Mouse (Mus musculus) adrenal gland, postnatal 36 days (tissue): ENCODE measurements around the gene Phc1. TPM values are rescaled to one million over a fixed set of nuclear protein-coding genes. Genes with fewer than 3 reads are reported as not detected.
"Not testable (repeated sequence)": the region's sequence is repeated elsewhere in the genome, so short reads cannot be mapped to it uniquely, and the experiment has no call there.

Experiments used
- DNase-seq, 2 experiments: peaks; one replicate each; pipeline ENCODE4 v3.0.0; 2021; ENCODE audit warnings: mixed read lengths in 1 of 2
- long read RNA-seq, 2 experiments: library from polyadenylated mRNA; stranded (forward); transcript quantifications; one replicate each; pipeline ENCODE4 v2.0.0; 2021; ENCODE audit warnings: borderline sequencing depth in 2 of 2
- total RNA-seq, 2 experiments: library from RNA; stranded (reverse); gene quantifications; 2 replicates each; pipeline ENCODE4 v1.2.3; 2021

Phc1 gene
- 10 to 100 TPM; 29.7 to 32.9 TPM for total RNA-seq
- long read RNA-seq, experiment 1, partial matches to known transcripts = 5 of 7 reads
- long read RNA-seq, experiment 1, other reads (novel, unspliced or antisense) = 2 of 7 reads
- long read RNA-seq, experiment 2 = 0 reads

GRCm38 (mm10) chr6:122340349-122341000, at the start of gene Phc1:
Gene Phc1, minus strand, starts transcription at chr6:122340561.
- DNase-seq = peak in 1 of 2 experiments; percentile 2

- DNase-seq = not testable (repeated sequence)
Measured at GRCm38 (mm10) chr6:122389986-122390385, 49.6 kb upstream of the Phc1 start.

DNA sequence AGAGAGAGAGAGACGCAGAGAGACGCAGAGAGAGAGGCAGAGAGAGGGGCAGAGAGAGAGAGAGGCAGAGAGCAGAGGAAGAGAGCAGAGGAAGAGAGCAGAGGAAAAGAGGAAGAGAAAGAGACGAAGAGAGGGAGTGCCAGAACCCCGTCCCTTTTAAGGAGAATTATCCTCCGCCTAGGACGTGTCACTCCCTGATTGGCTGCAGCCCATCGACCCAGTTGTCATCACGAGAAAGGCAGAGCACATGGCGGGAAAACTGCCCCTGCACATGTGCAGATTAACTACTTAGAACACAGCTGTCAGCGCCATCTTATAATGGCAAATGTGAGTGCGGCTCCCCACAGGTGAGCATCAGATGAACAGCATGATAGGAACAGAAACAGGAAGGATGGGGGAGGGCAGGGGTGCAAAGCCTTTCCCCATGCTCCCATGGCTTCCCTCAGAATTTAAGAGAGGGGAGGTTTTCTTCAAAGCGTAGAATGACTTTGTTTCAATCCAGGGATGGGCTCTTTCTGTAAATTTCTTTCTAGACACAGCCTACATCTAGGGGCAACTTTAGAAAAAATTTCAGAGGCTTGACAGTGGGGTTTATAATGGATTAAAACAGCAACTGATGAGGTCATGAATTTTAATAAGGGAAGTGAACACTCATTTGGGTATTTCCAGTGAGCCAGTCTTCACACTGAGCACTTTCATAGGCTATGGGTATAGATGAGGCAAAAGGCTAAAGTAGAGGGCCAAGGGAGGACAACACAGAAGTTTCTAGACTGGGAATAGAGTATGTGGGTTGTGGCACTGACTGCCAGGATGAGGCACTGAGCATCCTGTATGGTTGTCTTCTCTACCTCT, 47.0 kb upstream of the Phc1 start:
- DNase-seq = not testable (repeated sequence)

- no peak for DNase-seq
Measured at GRCm38 (mm10) chr6:122385724-122386123, 45.4 kb upstream of the Phc1 start.

- DNase-seq = no peak
Measured at GRCm38 (mm10) chr6:122384886-122385285, 44.5 kb upstream of the Phc1 start.

DNA sequence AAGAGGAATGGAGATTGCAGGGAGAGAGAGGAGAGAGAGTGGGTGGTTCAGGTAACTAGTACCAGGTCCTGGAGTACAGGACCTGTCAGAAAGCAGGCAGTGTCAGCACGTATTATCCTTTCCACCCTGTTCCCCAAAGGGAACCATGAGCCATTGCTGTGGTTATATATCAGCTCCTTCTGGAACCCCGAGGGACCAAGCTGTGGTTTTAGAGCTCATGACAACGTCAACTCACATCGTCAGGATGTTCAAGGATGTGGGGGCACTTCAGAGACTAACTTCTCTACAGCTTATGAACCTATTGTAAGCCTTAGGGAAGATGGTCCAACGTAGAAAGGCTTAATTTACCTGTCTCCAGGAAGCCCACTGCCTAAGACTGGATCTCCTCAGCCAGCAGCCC, 42.9 kb upstream of the Phc1 start:
- DNase-seq = no peak

GRCm38 (mm10) chr6:122382046-122382445, 41.7 kb upstream of the Phc1 start:
- DNase-seq = no peak

GRCm38 (mm10) chr6:122368245-122368644, 27.9 kb upstream of the Phc1 start:
- DNase-seq = no peak

DNA sequence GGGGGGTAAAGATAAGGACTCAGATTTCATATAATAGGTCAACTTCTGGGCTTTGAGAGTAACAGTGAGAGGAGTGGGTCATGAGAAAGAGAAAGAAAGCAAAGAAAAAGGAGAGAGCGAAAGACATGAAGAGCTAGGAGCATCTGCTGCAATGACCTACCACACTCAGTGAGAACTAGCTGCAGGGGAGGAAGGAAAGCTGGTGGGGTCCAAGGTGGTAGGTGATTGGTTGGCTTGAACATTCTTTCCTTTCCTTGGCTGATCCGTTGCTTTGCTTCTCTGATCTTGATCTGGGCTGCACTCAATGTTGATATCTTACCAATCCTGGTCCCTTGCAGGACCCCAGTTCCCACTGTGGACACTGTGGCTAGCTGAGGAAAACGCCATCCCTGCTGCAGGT, 26.6 kb upstream of the Phc1 start:
- DNase-seq = no peak

GRCm38 (mm10) chr6:122366287-122366686, 25.9 kb upstream of the Phc1 start:
- no peak for DNase-seq

DNA sequence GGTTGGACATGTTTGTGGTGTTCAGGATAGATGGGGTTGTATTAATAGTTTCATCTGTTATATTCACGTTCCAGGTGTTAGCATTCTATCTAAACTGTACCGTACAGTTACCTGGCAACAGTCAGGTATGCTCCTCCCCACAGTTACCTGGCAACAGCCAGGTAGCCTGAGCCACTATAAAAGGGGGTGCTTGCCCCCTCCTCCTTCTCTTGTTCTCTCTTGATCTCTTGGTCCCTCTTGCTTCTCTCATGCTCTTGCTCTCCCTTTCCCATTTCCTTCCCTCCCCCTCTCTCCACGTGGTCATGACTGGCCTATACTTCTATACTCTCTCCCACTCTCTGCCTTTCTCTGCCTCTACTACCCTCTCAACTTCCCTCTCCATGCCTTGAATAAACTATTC, 25.3 kb upstream of the Phc1 start:
- no peak for DNase-seq

- DNase-seq = no peak
Measured at GRCm38 (mm10) chr6:122357089-122357488, 16.7 kb upstream of the Phc1 start.

- DNase-seq = no peak
Measured at GRCm38 (mm10) chr6:122355909-122356308, 15.5 kb upstream of the Phc1 start.

DNA sequence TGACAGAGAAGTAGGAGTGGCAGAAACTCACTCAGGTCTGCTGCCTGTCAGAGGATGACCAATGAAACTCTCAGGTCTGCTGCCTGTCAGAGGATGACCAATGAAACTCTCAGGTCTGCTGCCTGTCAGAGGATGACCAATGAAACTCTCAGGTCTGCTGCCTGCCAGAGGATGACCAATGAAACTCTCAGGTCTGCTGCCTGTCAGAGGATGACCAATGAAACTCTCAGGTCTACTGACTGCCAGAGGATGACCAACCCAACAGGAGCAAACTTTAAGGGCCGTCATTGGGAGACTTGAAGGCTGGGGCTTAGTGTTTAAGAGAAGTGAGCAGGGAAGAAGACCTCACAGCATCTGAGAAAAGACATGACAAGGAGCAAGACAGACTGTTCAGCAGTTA, 7.0 kb upstream of the Phc1 start:
- not testable (repeated sequence) for DNase-seq

DNA sequence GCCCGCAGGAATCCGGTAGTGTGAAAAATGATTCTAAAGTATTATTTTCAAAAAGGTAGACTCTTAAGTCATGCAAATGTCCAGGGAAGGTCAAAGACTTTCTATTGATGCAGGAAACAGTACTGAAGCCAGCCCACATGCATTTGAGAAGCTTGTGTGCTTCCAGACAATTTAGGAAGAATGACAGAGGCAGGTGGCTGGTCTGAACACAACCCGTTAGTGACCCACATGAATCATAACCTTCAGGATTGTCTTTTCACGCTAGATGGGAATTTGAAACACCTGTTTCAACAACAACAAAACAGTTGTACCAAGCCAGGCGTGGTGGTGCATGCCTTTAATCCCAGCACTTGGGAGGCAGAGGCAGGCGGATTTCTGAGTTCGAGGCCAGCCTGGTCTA, 6.0 kb upstream of the Phc1 start:
- DNase-seq = no peak

- no peak for DNase-seq
Measured at GRCm38 (mm10) chr6:122345731-122346130, 5.4 kb upstream of the Phc1 start.

DNA sequence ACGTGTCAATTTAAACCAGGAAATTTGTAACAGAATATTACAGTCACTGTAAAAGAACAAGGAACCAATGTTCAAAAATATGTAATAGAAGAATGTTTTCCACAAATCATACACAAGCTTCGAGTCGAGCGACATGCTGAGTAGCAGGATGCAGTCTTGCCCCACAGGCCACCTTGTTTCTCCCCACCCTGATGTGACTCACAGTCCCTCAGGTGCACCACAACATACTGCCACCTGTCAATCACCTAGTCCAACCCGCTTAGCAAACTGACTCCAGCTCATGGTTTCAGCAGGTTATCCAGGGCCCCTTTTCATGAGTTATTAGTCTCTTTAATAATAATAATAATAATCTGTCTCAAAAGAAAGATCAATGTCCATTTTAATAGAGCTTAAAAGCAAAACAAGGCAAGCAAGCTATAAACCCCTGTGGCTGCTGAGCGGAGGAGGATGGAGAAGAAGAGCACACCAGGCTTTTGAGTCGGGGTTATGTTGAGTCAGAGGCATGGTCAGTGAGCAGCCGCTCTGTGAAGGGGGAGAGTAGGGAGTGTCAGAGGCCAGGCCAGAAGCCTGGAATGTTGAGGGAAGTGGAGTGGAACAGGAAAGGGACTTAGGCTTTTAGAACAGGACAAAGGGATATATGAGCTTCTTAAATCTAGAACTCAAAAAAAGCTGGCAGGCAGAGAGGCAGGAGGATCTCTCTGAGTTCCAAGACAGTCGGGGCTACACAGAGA, 4.2 kb upstream of the Phc1 start:
- no peak for DNase-seq

DNA sequence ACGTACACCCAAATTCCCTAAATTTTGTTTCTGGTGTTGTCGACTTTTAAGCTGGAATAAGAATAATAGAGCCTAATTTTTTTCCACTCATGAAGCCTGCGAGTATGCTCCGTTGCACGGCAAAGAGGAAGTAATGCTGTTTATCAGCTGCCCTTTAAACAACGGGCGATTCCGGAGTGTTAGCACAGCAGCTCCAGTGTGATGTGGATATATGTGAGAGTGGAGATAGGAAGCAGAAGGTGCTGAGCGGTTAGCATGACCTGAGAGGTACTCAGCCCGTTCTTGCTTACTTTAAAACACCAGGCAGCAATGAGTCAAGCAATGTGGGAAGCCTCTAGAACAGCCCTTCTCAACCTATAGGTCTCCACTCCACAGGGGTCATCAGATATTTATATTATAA, 3.4 kb upstream of the Phc1 start:
- no peak for DNase-seq

DNA sequence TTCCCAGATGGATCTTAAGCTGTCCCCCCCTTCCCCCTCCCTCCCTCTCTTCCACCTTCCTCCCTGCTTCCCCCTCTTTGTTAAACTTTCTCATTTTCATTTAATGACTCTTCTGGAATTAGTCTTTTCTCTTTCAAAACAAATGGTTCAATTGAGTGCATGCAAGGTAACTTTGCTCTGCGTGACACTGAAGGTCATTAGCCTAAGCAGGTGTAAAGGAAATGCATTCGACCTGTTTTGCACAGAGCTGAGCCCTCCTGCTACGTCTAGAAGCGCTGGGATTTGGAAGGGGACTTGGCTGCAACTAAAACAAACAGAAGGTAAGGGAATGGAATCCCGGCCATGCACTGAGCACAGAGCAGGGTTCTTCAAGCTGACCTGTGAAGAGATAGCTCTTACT, 1.8 kb upstream of the Phc1 start:
- no peak for DNase-seq

DNA sequence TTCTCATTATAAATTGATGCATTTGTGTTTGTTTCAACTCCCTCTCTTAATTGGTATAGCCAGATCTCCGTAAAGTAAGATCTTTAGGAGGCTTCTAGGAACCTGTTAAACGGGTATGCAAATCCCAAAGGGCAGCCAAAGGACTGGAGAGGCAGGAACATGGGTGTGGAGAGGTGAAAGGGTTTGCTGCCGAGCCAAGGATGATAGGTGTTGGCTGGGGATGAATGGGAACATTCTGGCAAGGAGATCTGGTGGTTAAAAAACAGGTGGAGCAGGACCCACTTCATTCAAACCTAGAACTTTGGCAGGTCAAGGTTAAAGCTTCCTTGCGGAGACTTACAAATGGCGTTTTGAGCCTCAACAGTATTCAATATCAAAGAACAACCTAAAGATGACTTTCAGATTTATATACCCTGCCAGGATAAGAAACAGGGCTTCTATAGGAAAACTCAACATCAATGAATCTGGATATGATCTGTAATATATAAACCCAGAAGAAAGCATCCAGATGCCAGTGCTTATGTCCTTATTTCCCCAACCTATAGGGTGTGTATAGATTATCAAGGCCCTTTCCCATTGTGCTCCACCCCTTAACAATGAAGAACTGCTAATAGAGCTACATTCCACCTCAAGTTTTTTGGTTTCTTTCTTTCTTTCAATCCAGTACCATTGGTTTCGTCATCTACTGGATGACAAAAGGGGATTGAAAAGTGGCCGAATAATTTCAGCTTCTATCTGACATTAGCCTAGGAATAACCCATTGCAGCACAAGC, 863 bp upstream of the Phc1 start:
- no peak for DNase-seq

DNA sequence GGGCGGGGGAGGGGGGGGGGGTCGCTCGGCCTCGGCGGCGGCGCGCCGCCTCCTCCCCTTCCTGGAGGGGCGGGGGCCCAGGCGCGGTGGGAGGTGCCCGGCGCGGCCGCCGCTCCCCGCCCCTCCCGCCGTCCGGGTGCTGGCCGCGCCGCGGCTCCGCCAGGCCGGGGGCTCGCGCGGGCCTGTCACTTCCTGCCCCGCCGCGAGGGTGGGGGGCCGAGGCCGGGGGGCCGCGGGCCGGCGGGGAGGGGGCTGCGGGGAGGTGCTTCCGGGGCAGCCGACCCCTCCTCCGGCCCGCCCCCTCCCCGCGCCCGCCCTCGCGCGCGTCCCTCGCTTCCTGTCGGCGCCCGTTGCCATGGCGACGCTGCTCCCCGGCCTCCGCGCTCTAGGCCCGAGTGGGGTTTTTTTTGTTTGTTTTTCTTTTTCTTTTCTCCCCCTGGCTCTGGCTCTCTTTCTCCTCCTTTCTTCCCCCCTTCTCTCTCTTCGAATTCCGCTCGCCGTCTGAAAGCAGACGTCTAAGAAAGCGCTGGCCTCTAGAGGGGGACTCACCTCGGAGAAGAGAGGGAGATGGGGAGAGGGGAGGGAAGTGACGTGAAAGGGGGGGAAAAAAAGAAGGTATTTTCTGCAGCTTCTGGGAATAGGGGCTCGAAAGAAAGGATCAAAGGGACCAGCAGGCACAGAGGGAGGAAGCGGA, 566 bp downstream of the Phc1 start:
- peak; percentile 88 to 94 for DNase-seq
